Mouse (Mus musculus): Measurements from ENCODE around the gene Wdr76.
"Not testable (repeated sequence)": the region's sequence is repeated elsewhere in the genome, so short reads cannot be mapped to it uniquely, and the experiment has no call there.

The Wdr76 gene

DNA sequence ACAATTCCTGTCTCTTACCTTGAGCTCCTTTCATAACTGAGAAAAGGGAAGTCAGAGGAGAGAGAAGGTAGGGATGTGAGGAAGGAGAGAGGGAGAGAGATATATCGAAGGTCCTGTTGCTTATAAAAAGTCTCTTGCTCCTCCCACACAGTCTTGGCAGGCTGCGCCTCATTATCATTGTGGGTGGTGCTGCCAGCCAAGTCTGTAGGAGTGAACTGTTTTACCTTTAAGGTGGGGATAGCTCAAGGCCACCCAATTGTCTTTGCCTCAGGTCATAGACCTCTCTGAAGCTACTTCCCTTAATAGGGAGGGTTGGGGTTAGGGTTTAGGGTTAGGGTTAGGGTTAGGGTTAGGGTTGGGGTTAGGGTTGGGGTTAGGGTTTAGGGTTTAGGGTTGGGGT, 15.5 kb downstream of the Wdr76 start:
- peak; percentile 49 for DNase-seq

DNA sequence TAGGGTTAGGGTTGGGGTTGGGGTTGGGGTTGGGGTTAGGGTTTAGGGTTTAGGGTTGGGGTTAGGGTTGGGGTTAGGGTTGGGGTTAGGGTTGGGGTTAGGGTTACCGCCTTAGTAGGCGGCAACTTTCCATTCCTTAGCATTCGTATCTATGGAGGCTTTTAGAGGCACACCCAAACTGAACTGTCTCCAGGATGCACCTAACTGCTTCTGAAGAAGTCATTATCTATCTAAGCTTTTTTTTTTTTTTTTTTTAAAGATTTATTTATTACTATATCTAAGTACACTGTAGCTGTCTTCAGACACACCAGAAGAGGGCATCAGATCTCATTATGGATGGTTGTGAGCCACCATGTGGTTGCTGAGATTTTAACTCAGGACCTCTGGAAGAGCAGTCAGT, 16.3 kb downstream of the Wdr76 start:
- DNase-seq = not testable (repeated sequence)

DNA sequence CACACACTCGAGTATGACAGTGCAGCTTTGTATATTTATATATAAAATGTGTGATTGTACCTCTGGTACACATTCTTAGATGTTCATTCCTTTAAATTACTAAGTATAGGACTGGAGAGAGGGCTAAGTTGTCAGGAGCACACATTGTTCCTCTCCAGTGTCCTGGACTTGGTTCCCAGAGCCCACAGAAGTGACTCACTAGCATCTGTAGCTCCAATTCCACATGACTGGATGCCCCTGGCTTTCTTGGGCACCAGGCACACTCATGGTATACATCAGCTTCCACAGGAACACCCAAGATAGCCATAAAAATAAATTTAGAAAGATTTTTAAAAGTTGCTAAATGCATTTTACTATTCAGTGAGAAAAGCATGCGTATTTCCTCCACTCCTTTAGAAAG, 18.5 kb downstream of the Wdr76 start:
- peak; percentile 75 for DNase-seq

DNA sequence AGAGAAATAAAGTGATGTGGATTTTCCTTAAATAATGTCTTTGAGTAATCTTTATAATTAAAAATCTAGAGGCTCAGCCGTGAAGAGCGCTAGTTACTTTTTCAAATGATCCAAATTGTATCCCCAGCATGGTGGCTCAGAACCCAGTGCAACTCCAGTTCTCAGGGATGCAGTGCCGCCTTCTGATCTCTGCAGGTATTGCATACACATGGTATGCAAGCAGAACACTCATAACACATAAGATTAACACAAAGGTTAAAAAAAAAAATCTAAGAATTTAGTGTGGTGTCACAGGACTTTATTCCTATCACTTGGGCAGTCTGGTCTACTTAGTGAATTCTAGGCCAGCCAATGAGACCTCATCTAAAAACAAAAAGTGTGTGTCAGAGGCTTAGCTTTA, 38.3 kb downstream of the Wdr76 start:
- DNase-seq = no peak

DNA sequence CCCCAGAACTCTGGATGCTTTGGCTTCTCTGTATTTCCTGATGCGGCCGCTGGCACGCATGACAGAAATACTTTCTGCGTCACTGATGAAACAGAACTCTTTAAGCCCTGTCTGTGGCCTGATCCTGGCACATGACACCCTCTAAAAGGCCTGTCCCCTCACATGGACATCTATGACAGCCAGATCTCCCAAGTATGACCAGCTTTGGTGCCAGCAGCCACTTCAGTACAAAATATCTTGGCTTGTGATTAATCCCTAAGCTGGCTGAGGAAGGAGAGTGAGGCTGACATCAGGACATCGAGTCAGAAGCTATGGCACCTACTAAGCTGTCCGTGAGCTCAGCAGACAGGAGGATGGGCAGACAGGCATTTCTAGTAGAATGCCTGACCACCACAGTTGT, 43.1 kb downstream of the Wdr76 start:
- no peak for DNase-seq

DNA sequence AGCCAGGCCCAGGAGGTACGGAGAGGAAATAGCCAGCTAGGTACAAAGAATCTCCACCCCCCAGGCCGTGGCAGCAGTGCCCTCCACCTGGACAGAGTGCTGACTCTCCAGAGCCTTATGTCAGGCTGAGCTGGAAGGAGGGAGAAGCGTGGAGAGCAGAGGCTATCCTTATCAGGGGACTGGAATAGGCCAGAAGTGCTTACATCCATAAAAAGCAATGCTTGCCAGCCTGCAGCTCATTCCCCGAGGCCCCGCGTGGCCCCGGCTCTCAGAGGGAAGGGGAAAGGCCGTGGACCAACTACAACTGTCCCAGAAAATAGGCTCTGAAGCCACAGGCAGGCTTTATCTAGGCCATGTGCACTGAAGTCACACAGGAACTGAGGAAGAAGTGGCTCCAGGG, 44.7 kb downstream of the Wdr76 start:
- DNase-seq = no peak

DNA sequence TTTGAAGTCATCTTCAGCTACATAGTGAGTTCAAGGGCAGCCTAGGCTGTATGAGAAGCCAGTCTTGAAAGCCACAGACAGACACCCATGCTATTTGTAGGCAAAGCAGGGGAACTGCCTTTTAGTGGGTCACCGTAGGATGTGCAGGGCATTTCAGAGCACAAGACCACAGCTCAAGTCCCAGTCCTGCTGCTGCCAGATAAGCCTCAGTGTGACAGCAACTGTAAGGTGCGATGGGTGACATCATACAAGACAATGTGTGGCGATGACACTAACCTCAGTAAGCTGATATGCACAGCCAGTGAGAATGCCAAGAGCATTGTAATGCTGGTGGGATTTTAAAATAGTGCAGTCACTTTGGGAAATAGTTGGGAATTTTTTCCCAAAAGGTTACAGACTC, 56.6 kb downstream of the Wdr76 start:
- no peak for DNase-seq

DNA sequence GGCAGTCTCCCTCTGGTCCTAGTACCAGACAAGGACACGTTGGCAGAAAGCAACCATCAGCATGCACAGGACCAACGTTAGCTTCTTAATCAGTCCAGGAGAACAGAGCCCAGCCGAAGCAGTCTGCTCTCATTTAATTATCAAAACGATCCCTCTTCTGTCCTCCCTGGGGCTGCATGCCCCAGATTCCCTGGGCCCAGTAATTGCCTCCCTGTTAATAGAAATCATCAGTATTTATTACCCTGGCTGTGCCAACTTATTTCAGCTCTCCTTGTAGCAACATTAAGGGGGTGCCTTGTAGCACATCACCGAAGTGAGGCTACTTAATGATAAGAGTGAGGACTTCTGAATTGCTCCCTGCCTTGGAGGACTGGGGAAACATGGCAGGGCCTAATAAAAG, 59.4 kb downstream of the Wdr76 start:
- no peak for DNase-seq

DNA sequence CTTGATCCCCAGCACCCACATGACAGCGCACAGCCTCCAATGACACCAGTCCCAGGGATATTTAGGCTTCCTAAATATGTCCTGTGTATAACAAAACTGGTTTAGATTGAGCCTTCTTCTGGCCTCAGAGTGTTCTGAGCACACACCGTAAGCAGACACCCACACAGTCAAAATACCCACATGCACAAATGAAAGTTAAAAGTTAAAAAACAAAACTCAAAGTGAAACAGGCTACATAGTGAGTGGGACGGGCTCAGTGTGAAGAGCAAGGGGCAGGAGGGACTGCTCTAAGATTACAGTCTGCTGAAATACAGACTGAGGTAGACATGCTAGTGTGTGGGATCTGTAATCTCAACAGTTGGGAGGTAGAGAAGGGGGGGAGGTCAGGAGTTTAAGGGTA, 63.5 kb downstream of the Wdr76 start:
- DNase-seq = no peak

DNA sequence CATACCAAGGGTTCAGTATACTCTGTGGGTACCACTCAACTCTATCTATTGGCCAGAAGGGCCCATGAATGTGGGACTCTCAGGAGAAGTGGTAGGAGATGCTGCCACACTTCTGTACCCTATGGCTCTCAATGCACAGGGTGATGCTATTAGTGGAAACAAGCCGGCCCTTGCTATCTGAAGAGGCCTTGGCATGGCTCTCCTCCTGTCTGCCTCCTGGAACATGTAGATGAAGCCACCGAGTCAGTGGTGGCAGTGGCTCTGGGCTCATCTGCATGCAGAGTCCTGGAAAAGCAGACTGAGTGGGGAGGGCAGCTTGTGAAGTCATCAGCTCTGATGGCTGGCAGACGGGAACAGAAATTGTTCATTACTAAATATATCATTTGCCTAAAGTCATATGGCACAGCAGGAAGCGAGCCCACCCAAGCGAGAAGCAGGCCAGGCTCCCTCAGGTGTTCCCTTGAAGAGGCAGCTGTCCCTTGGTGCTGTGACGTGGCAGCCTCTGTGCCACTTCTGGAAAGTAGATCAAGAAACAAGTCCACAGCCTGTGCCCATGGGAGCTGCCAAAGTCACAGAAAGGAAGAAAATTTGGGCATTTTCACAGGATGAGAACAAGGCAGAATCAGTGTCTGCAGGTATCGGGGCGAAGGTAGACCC, 64.6 kb downstream of the Wdr76 start:
- peak; percentile 43 for DNase-seq

DNA sequence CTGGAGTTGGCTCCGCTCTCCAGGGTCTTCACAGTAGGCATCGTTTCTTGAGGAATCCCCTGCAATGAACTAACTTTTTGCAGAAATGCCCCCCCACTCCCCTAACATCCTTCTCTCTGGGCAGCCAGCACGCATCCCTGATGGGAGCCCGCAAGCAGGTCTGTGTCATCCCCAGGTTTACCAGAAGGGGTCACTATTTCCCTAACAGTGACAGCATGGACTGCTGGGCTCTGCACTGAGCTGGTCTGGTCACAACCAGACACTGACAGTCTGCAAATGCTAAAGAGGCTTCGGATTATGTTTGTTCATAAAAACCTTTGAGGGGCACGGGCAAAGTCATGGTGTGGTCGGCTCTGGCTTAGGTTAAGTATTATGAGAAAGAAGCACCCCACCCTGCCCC, 65.3 kb downstream of the Wdr76 start:
- DNase-seq = peak; percentile 86

DNA sequence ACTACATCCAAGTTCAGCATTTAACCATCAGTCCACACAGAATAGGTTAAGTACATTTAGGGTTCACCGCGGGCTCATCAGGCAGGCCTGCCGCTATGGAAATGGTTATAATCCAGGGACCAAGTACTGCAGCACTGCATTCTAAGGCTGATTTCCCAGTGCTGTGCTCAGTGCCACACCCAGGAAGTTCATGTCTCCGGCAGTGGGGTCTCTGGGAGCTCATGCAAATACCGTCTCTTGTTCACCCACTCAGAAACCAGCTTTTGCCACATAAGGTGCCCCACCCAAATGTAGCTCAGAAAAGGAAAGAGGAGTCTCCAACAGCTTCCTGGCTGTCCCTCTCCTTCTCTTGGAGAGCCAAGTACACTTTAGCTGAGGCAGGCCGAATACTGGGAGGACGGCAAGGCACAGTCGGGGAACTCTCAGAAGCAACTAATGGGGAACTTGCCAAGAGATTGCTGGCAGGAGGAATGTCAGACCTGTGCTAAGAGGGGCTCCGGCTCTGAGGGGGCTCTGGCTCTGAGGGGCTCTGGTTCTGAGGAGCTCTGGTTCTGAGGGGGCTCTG, 67.6 kb downstream of the Wdr76 start:
- no peak for DNase-seq

DNA sequence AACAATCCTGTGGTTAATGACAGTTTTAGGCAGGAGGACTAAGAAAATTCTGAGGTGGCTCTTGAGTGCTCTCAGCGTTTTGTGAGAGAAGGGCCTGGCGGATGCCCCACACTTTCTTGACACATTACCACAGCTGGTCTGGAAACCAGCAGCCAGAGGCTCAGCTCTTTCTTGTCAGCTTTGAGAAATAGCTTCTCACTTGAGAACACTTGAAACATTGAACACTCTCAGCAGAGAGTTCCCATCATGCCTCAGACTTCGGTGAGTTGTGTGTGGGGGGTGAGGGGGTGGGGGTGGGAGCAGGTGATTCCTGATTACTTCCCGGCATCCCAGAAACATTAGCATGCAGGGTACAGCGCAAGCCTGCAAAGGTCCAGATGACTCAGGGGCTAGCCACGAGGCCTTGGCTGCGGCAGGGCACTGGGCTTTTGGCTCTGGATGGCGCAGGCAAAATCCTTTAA, 69.2 kb downstream of the Wdr76 start:
- DNase-seq = no peak

DNA sequence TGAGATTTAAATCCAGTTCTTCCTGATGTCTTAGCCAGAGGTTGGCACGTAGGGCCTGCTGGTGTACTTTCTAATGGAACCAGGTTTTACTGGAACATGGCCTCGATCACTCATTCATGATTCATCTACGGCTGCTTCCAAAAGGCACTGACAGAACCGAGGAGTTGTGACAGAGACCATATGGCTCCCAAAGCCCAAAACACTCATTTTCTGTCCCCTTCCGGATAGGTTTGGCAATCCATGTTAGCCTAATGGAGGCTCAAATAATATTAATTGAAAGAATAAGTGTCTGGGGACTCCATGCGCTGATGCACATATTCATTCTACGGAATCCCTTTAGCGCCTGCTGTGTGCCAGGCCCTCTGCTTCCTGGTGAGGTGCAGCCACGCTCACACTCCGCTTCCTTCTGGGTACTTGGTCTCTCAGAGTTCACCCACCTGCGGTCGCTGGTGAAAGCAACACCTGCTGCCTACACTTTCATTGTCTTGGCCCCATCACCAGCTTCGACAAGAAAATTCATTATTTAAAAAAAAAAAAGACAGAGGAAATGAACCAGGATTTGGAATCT, 76.4 kb downstream of the Wdr76 start:
- DNase-seq = no peak

DNA sequence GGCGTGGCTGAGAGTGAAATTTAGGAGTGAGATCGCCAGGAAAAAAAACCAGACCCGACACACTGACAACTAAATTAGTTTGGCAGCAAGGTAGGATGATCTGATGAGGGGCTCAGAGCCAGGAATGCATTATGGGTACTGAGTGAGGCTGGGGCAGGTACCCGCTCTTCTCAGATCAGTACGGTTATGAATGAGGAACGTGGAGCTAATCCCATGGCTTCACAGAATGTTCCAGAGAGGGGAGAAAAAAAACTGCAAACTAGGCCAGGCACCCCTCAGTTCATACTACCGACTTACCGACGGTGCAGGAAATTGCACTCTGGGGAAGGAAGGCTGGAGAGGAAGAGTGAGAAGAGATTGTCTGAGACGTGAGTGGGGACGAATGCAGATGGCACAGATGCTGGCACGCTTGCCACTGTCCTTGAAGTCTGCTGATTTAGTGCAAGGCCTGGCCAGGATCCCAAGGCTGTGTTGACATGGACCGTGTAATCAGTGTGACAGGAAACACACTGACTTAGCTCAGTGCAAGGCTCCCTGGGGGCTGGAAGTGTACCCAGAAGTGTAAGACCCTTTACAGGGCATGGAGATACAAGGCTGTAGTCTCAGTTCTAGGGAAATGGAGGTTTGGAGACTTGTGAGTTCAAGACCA, 77.1 kb downstream of the Wdr76 start:
- DNase-seq = no peak

DNA sequence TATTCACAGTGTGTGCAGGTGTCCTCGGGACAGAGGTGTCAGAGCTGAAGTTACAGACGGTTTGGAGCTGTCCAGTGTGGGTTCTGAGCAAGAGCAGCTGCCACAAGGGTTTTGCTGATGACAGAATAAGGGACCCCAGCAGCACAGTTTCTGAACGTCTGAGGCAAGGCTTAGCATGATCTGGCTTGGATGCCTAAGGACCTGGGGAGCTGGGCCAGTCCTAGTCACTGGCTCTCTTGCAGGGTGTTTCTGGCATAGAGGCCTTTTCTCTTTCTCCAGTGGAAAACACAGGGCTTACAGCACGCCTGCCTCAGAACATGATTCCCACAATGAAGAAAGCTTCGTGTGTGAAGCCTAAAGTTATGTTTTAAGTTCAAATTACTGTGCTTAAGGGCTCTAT, 78.2 kb downstream of the Wdr76 start:
- DNase-seq = no peak

DNA sequence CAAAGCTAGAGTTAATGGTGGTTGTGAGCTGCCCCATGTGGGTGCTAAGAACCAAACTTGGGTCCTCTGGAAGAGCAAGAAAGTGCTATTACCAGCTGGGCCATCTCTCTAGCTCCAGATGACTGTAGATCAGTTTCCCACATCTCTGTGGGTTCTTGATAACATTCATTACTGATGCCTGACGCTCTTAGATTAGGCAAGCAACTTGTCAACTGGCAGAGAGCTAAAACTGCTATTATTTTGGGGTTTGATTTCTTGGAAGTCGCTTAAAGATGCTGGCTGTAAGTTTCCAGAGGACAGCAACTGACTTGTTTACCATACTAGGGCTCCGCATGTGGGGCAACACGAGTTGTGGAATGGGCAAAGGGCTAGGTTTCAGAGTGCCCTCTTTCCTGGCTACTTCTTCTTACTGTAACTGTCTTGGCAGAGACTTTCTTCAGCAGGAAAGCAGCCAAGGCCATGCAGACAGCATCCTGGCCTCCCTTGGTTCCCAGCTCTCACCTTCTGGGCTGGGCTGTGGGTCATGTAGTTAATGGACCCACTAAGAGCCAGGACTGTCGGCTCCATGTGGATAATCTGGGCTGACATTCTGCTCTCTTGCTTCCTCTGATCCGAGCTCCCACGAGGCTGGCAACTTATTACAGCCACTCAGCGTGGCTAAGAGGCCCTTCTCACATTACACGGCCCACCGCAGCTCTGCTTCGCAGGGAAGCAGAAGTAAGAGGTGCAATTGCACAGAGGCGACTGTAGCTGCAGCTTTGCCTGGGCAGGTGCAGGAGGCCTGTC, 81.2 kb downstream of the Wdr76 start:
- DNase-seq = no peak

DNA sequence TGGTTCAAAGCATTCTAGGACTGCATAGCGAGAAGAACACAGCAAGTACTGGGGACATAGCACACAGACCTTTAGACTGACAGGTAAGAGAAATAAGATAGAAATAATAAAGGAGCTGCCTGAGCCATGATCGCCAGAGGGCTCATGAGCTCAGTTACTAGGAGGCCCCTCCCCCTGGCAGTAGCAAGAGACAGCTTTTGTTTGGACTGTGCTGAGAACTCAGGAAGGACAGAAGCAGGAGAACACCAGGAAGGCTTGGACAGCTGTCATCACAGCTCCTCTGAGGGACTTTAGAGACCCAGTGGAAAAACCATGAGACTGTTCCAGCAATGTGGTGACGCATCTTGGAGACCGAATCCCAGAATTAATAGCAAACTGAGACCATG, 81.8 kb downstream of the Wdr76 start:
- DNase-seq = no peak

DNA sequence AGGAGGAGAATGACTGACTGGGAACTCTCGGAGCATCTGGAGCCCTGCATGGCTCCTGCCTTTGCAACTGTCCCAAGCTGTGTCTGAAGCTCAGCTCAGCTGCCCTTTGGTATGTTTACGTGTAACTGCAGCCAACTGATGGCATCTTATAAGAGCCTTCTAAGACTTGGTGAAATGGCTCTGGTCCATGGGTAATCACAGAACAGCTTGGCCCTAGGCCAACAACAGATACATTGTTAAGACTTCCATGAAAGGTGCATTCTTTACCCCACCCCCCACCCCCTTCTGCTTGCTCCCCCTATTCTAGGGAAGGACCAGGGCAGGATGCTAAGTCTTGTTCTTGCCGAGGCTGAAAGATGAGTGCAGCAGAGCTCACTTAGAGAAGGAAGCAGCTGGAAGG, 87.6 kb downstream of the Wdr76 start:
- no peak for DNase-seq

Measured in right cerebral cortex, adult 18-20 months (tissue).